Mouse (Mus musculus) ES-E14 (cell line): ENCODE data around the gene Ube2j1. TPM values are rescaled to one million over a fixed set of nuclear protein-coding genes. Genes with fewer than 3 reads are reported as not detected.

ENCODE experiments used
- DNase-seq: peaks from one replicate; pipeline ENCODE4 v3.0.0-alpha.2; 2013; ENCODE audit warnings: low read depth, low spot score
- H3K27ac ChIP-seq: 2 replicates; pipeline ENCODE4 v1.5.1; 2012; ENCODE audit warnings: low read depth, mild to moderate bottlenecking, low read length, moderate library complexity, mixed read lengths; ENCODE audit not compliant: poor library complexity, insufficient read depth, severe bottlenecking
- H3K36me3 ChIP-seq: 2 replicates; pipeline ENCODE4 v1.6.1; 2012; ENCODE audit warnings: mild to moderate bottlenecking, low read length, moderate library complexity, mixed read lengths; ENCODE audit not compliant: control insufficient read depth, poor library complexity, insufficient read depth, severe bottlenecking
- H3K4me1 ChIP-seq, 2 experiments: fragments of 150-350 bp in 1 of 2; sonication (generic) in 1 of 2; 2 replicates each; pipeline ENCODE4 v1.6.1; 2012; ENCODE audit warnings: low read length in 2 of 2, mild to moderate bottlenecking in 1 of 2, mixed read lengths in 1 of 2; ENCODE audit not compliant: control insufficient read depth in 2 of 2, insufficient read depth in 2 of 2, poor library complexity in 1 of 2
- H3K4me3 ChIP-seq, 2 experiments: fragments of 150-350 bp in 1 of 2; sonication (generic) in 1 of 2; 2 replicates each; pipeline ENCODE4 v1.5.1; 2012; ENCODE audit warnings: low read length in 2 of 2, low read depth in 1 of 2, mild to moderate bottlenecking in 1 of 2, mixed read lengths in 1 of 2; ENCODE audit not compliant: insufficient read depth in 1 of 2, poor library complexity in 1 of 2, severe bottlenecking in 1 of 2
- H3K9ac ChIP-seq: 2 replicates; pipeline ENCODE4 v1.6.1; 2012; ENCODE audit warnings: low read depth, mild to moderate bottlenecking, low read length, mixed read lengths; ENCODE audit not compliant: poor library complexity, insufficient read depth, severe bottlenecking
- H3K9me3 ChIP-seq: fragments of 150-350 bp; sonication (generic); 2 replicates; pipeline ENCODE4 v1.6.1; 2012; ENCODE audit warnings: low read depth, mild to moderate bottlenecking, low read length; ENCODE audit not compliant: control insufficient read depth, insufficient read depth
- CHD2 ChIP-seq: IDR thresholded peaks from 2 replicates; pipeline ENCODE4 v1.6.1; 2014; ENCODE audit warnings: mild to moderate bottlenecking, low read depth, low read length, inconsistent platforms
- HCFC1 ChIP-seq: IDR thresholded peaks from 2 replicates; pipeline ENCODE4 v1.6.1; 2012; ENCODE audit warnings: low read length, inconsistent platforms, borderline replicate concordance; ENCODE audit not compliant: insufficient read depth
- MAFK ChIP-seq: IDR thresholded peaks from 2 replicates; pipeline ENCODE4 v1.6.1; 2014; ENCODE audit warnings: mild to moderate bottlenecking, low read depth, low read length, inconsistent platforms; ENCODE audit not compliant: insufficient read depth
- ZC3H11A ChIP-seq: IDR thresholded peaks from 2 replicates; pipeline ENCODE4 v1.6.1; 2012; ENCODE audit warnings: low read depth, mild to moderate bottlenecking, inconsistent platforms, low read length, borderline replicate concordance
- ZNF384 ChIP-seq: IDR thresholded peaks from 2 replicates; pipeline ENCODE4 v1.6.1; 2012; ENCODE audit warnings: low read depth, low read length, inconsistent platforms
- in situ Hi-C, 2 experiments: fragments of 600-800 bp; cut with MboI; formaldehyde crosslinking; loops; one replicate each; pipeline ENCODE4 v1.15.1; 2025; ENCODE audit warnings: low sequenced_read_pairs in 2 of 2, inconsistent platforms in 1 of 2; ENCODE audit not compliant: unreplicated experiment in 2 of 2
- total RNA-seq: library from RNA; depleted of rRNA; stranded (reverse); fragments of 300-350 nt; gene quantifications from 2 replicates; pipeline ENCODE4 v1.2.3, GENCODE M21; 2012

Gene Ube2j1
- total RNA-seq, 1 experiment, result 15.3 TPM

DNA sequence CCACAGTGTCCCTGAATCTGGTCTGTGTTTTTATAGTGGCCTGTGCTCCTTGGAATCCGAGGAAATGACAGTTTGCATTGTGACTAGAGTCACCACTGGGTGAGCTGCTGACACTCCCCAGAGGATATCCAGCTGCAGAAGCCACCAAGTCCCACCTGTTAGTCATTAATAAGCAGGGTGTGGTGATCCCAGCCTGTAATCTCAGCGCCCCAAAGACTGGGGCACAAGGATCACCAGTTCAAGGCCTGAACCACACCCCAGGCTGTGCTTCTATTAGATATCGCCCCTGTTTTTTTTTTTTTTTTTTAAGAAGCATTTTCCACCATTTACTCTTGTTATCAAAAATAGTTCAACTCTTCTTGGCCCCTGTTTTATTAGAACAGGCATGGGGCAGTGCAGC, 44.2 kb upstream of the Ube2j1 start:
- no peak for DNase-seq

GRCm38 (mm10) chr4:32989346-32989745, 41.9 kb upstream of the Ube2j1 start:
- TF ChIP-seq ZNF384, result no peak
- DNase-seq, result no peak
- H3K36me3 ChIP-seq, result no peaks in the 10 kb centered on the region
- H3K27ac ChIP-seq, result no peak overlapping the region
- H3K4me3 ChIP-seq, result no peak overlapping the region
- H3K9me3 ChIP-seq, result no peaks in the 10 kb centered on the region
- in situ Hi-C loops, result no loop called here
- peaks cover 1 to 11% of the 10 kb centered on the region in 2 experiments; a peak in 2 of 4 replicates for H3K4me1 ChIP-seq
- H3K9ac ChIP-seq, result no peak overlapping the region

More for the DNA sequence above, 44.2 kb upstream of the Ube2j1 start:
- Histone ChIP-seq H3K27ac (no peak overlapping the region), H3K4me3 (no peak overlapping the region), H3K36me3 (no peaks in the 10 kb centered on the region), H3K9ac (no peak overlapping the region), H3K4me1 (peaks cover 4 to 11% of the 10 kb centered on the region in 2 experiments; a peak in 2 of 4 replicates), H3K9me3 (no peaks in the 10 kb centered on the region)
- TF ChIP-seq ZC3H11A, result no peak
- no peak for TF ChIP-seq HCFC1
- TF ChIP-seq CHD2, result no peak
- no peak for TF ChIP-seq MAFK
- no peak for TF ChIP-seq ZNF384
- in situ Hi-C loops, result no loop called here

GRCm38 (mm10) chr4:32994168-32994567, 37.0 kb upstream of the Ube2j1 start:
- H3K9ac ChIP-seq, result no peak overlapping the region
- H3K27ac ChIP-seq, result no peak overlapping the region
- in situ Hi-C loops, result no loop called here
- no peak for TF ChIP-seq HCFC1
- no peaks in the 10 kb centered on the region for H3K9me3 ChIP-seq
- no peak overlapping the region for H3K4me3 ChIP-seq
- H3K4me1 ChIP-seq, result peaks cover 2 to 20% of the 10 kb centered on the region in 2 experiments; a peak in 3 of 4 replicates
- 0 out of 2 replicates have a peak, but pooled peaks cover 2% of the 10 kb centered on the region for H3K36me3 ChIP-seq
- no peak for DNase-seq

GRCm38 (mm10) chr4:32996083-32996482, 35.1 kb upstream of the Ube2j1 start:
- TF ChIP-seq MAFK (peak; percentile 91), CHD2 (no peak)
- H3K9ac ChIP-seq, result peak overlapping the region; percentile 72
- peak overlapping the region; percentile 89 for H3K27ac ChIP-seq
- no peak for DNase-seq
- in situ Hi-C loops, result no loop called here
- peaks cover 2 to 20% of the 10 kb centered on the region in 2 experiments; a peak in 3 of 4 replicates for H3K4me1 ChIP-seq
- 0 out of 2 replicates have a peak, but pooled peaks cover 2% of the 10 kb centered on the region for H3K36me3 ChIP-seq
- no peaks in the 10 kb centered on the region for H3K9me3 ChIP-seq
- peak overlapping the region; percentile 33 to 46 for H3K4me3 ChIP-seq

GRCm38 (mm10) chr4:32997571-32997970, 33.6 kb upstream of the Ube2j1 start:
- no peak overlapping the region for H3K4me3 ChIP-seq
- no peak for DNase-seq
- no peak overlapping the region for H3K27ac ChIP-seq
- TF ChIP-seq HCFC1, result no peak
- H3K9me3 ChIP-seq, result no peaks in the 10 kb centered on the region
- in situ Hi-C loops, result no loop called here
- H3K9ac ChIP-seq, result 0 out of 2 replicates have a peak overlapping the region, but pooled peaks have one; percentile 3
- 0 out of 2 replicates have a peak, but pooled peaks cover 2% of the 10 kb centered on the region for H3K36me3 ChIP-seq
- peaks cover 2 to 20% of the 10 kb centered on the region in 2 experiments; a peak in 3 of 4 replicates for H3K4me1 ChIP-seq
